ENCODE assay signal across 1 mouse cellular context in the genomic region with DNA sequence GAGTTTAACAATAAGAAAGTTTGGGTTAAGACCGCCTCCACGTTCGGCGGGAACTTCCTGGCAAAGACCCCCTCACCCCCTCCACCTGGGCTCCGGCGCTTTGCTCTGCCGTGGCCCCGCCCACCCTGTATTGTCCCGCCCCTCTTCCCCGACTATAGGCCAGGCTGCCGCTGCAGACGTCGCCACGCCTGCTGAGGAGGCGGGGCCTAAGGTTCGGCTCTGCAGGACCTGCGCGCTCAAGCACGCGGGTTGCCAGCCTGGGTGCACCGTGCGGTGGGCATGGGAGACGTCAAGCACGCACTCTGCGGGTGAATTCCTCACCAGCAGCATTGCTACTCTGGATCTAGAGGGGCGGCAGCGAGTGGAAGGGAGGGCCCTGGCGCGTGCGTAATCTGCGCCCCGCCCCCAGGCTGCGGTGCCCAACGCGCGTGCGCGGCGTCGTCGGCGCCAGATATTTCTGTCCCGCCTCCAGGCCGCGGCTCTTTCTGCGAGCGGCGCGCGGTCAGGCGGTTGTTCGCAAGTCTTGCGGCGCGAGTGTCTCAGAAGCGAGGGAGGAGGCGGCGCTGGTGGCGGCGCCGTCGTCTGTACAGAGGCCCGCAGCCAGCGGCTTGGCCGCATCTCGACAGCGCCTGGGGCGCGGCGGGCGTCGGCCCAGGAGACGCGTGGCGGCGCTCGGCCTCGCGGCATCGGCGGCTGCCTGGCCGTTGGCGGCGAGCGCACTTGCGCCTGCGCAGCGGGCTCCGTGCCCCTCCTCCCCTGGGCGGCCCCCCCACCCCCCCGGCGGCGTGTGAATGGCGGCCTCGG.
TF ChIP-seq lines count a peak whose summit lies in the region.

No protein-coding gene starts in this region.

TF ChIP-seq in myocyte, 11 proteins besides CTCF, POLR2A, EP300 and RAD21:
- TF ChIP-seq TCF12 (IDR thresholded peaks at IDR 0.05; ENCODE audit: insufficient read depth, poor library complexity, severe bottlenecking): no peak
- no peak for TF ChIP-seq TCF3 (IDR thresholded peaks at IDR 0.05; ENCODE audit: insufficient read length, low read depth)
- no peak for TF ChIP-seq REST (IDR thresholded peaks at IDR 0.05; ENCODE audit: insufficient read depth, insufficient read length)
- TF ChIP-seq POLR2AphosphoS2 (IDR thresholded peaks at IDR 0.05; ENCODE audit: insufficient read length, low read depth): peak; percentile 94
- no peak for TF ChIP-seq E2F4 (IDR thresholded peaks at IDR 0.05; ENCODE audit: insufficient read depth)
- TF ChIP-seq MYOG (IDR thresholded peaks at IDR 0.05; ENCODE audit: control insufficient read depth in 1 of 3, insufficient read depth in 1 of 3, insufficient read length in 2 of 3, low read depth in 2 of 3): peak in 2 of 3 experiments; percentile 4
- TF ChIP-seq USF1 (IDR thresholded peaks at IDR 0.05; ENCODE audit: low read depth): no peak
- TF ChIP-seq MAX (IDR thresholded peaks at IDR 0.05; ENCODE audit: low read depth): no peak
- TF ChIP-seq CEBPB (IDR thresholded peaks at IDR 0.05; ENCODE audit: insufficient read depth, poor library complexity, severe bottlenecking): no peak
- peak; percentile 46 for TF ChIP-seq SRF (IDR thresholded peaks at IDR 0.05; ENCODE audit: control insufficient read depth, insufficient read length, low read depth)
- TF ChIP-seq MYOD1 (IDR thresholded peaks at IDR 0.05; ENCODE audit: control insufficient read depth in 1 of 3, insufficient read length in 2 of 3, low read depth in 2 of 3): peak in 1 of 3 experiments; percentile 22
